Mouse (Mus musculus): ENCODE results near the gene Ncoa7. TPM values are rescaled to one million over a fixed set of nuclear protein-coding genes. Genes with fewer than 3 reads are reported as not detected.

Gene Ncoa7
- polyA plus RNA-seq (2015; fragmentation: Nextera tagmentation; extraction: Ambion mirVana): 10.1 and 16.4 TPM in 2 replicates

DNA sequence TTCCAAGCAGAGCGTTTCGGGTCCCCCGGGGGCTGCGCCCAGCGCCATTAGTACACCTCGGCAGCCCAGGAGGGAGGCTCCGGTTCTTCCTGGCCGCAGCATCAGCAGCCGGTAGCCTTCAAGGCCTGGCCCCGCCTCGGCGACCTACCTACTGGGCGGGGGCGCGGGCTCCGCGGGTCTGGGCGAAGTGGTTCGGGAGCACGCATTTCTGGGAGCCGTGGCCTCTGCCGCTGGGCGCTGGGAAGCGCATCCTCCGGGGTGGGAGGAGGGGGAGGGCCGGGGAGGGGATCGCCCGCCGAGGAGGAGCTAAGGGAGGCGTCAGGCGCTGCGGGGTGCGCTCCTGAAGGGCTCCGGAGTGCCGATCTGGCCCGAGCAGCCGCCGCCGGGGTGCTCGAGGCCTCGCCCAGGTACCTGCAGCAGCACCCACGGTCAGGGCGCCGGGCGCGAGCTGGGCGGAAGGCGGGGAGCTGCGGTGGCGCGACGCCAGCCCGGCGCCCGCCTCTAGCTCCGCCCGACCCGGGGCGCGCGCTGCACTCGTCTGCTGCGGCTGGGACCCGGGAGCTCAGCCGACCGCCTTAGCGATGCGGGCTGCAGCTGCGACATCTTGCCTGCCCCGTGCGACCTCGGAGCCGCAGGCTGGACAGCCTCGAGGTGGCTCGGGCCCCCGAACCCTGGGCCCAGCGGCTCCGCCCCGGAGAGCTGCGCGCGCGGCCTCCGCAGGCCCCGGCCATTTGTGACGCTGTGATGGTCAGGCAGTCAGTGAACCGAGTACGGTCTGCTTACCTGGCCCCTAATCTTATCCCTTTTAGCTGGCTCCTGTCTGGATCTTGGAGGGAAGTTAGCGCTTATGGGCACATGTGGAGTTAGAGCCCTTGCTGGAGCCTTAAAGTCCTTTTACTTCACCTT, at the start of gene Ncoa7:
Ncoa7 (minus strand) TSS at position 646 of the 906 bp plus-strand sequence.
- peak; percentile 76 for DNase-seq (ENCODE audit: low spot score)

DNA sequence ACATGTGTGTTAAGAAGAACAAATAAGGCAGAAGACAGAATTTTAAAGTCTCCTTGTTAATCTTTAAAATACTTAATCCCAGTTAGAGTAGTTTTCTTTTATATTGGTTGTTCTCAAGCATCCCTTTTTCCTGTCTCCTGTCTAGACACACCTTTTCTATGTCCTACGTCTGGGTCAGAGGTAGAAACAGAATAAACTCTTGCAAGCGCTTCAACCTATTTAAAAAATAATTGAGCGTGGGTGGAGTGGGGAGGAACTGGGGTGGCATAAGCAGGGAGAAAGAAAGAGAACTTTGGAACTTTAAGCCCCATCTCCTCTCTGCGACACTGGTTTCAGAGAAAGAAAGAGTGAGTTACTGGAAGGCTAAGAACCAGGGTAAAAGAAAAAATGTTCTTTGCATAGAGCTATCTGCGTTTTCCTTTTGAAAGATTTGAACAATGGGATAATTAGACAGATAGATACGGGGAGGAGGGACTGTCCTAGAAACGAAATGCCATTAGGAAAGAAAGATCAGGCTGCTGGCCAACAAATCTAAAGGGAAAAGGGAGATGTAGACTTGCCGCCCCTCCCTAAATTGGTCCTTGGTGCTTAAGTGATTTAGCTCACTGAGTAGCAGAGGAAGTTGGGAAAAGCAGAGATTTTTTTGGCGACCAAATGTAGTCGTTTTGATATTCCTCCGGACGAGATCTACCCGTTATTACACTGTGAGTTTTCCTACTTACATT, 42.1 kb upstream of the Ncoa7 start:
- no peak for DNase-seq (ENCODE audit: low spot score)

DNA sequence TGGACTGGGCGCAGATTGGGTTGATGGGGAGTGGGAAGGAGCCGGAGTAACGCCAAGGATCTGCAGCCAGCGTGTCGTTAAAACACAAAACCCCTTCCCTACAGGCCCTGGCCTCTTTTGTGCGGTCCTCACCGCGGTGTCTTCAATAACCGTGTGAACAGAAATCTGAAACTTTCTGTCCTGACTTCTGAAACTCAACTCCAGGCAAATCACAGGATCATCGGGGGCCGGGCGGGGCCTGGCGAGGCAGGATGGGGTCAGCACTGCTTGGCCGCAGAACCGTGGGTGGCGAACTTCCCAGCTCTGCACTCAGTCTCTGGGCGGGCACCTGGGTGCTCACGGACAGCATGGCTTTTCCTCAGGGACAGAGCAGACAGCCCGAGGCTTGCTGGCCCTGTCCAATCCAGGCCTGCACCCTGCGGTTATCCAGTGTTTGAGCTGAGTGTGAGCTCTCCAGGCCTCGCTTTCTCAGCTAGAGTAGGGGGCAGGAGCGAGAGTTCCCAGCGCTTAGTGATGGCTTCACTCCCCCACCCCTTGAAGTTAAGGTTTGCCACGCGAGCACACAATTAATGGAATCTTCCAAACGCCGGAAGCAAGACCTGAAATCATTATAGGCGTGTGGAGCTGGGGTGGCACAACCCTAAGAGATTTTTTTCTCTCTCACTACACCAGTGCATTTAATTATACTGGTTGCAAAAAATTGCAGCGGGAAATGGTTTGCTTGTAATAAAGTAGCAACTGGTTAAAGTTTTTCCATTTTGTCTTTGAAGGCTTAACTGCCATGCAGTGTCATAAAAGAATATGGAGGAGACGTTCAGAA, 41.3 kb upstream of the Ncoa7 start:
- no peak for DNase-seq (ENCODE audit: low spot score)

DNA sequence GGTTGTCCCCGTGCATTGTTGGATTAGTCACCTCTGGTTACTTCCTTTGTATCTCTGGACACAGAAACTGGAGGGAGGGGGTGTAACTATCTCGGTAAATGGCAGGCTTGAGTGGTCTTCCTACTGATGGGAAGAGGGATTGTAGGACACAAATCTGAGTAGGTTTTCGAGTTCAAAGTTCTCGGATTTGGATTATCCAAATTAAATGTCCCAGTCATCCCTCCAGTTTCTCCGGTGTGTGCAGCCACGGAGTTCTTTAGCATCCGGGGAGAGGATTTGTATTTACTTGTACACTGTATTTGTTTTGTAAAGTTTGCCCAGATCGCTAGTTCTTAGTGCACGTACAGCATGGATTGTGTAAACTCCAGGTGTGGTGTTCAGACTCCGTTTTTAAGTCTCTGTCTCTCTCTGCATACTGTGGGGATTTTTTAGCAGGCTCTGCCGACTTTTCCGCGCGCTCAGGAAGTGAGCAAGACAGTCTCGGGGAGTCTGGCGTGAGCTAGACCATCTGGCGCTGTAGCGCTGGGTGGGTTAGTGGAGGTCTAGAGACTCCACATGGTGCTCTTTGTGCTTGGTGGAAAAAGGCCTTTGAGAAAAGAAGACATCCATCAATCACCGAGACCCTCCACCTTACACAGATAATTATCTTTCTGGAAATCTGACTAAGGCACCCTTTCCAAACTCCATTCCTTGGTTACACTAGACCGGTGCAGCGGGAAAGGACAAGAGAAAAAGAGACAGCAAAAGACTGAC, 40.5 kb upstream of the Ncoa7 start:
- DNase-seq (ENCODE audit: low spot score): no peak

DNA sequence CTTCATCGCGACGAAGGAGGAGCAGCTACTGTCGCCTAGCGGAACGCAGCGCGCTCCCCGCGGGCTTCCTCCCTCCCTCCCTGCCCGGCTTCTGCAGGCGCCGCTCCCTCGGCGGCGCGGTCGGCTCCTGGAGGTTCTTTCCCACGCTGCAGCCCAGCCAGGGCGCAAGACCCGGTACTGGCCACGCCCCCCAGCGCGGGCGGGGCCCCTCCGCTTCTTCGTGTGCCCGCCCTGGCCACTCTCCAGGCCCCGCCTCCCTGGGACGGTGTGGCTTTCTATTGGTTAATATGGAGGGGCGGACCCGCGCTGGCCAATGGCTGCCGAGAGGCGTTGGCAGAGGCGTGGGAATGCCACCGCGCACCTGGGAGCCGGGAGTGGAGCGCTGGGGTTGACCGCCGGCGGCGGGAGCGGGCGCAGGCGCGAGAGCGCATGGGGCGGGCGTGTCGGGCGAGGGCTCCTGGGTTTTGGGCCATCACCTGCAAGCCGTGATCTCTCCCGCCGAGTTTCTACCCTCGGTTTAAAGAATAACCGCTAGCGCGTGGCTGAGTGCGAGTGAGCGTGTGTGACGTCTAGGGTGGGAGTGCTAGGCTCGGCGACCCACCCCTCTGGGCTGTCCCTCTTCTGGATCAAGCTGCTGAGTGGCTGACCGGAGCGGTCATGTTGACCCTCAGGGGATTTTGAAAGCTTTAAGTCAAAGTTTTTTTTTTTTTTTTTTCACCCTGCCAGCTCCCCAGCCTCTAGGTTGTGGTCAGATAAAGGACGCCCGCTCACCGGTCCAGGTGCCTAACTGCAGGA, 39.7 kb upstream of the Ncoa7 start, which contains the start of gene Hey2:
Hey2 (minus strand) TSS at position 159 of the 795 bp plus-strand sequence.
- DNase-seq (ENCODE audit: low spot score): peak; percentile 90

DNA sequence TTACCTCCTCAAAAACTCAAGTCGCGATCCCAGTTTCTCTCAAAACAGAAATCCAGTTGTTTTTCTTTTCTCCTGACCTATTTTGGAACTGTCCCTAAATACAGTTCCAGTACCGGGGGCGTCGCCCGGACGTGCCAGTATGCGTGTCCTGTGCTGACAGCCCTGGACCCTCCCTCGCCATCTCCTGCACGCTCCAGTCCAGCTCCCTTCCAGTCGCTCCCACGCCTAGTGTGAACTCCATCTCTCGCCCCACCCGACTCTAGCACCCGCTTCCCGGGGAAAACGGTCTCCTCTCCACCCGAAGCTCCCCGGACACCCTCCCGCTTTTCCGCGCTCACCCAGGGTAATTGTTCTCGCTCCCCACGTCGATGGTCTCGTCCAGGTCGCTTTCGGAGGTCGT, 39.1 kb upstream of the Ncoa7 start:
- no peak for DNase-seq (ENCODE audit: low spot score)

DNA sequence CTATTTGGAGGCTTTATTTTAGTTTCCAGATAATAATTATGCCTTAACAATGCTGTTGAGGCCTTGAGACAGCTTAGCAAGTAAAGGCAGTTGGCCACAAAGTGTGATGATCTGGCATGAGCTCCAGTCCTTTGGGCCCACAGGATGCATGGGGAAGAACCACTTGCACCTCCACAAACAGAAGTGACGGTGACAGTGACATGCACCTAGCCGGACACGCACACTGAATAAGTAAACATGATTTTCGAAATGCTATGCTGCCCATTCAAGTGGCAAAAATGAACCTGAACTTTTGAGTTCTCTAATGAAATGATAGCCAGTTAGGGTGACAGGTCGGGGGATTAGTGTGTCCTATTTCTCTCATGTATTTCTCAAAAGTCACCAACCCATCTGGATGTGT, 37.7 kb upstream of the Ncoa7 start:
- DNase-seq (ENCODE audit: low spot score): no peak

DNA sequence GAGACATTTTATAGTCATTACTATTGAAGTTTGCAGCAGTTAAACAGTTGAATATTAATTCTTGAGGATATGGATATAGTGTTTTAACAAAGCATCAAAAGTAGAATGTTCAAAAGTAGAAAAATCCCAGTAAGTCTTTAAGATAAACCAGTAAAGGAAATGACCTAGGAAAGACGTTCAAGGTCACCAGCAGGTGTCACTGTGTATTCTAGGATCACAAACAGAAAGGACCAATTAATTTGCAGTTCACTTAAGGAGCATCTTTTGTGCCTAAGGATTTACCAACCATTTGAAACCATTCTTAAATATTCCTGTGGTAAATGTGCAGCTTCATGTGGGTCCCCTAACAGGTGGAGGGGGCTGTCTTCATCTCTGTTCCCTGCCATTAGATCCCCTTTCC, 35.1 kb upstream of the Ncoa7 start:
- DNase-seq (ENCODE audit: low spot score): no peak

DNA sequence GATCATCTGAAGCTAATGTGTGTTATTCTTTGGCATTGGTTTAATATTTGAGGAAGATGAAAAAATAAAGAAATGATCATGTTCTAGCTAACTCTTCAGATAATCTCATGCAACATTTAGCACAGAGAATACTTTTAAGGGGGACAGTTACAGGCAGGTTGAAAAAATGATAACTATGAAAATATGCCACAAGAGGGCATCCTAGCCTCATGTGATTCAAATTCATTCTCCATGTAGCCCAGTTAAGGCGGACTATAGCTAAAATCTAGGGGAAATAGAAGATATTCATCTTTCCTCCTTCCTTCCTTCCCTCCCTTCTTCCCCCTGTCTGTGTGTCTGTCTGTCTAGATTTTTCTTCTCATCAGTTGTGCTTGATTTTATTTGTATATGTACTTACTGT, 21.9 kb upstream of the Ncoa7 start:
- peak; percentile 29 for DNase-seq (ENCODE audit: low spot score)

DNA sequence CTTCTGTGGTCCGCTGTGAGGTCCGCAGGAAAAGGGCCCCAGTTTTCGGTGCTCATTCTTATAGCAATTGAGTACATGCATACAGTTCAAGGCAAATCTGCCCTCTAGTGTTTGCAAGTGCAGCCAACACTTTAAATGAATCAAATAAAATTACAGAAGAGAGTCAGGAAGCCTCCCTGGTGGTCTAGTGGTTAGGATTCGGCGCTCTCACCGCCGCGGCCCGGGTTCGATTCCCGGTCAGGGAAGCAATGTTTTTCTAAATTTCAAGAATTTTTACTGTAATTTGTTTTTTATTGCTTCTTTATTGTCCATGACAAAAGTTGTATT, 7.8 kb upstream of the Ncoa7 start:
- DNase-seq (ENCODE audit: low spot score): peak; percentile 90

DNA sequence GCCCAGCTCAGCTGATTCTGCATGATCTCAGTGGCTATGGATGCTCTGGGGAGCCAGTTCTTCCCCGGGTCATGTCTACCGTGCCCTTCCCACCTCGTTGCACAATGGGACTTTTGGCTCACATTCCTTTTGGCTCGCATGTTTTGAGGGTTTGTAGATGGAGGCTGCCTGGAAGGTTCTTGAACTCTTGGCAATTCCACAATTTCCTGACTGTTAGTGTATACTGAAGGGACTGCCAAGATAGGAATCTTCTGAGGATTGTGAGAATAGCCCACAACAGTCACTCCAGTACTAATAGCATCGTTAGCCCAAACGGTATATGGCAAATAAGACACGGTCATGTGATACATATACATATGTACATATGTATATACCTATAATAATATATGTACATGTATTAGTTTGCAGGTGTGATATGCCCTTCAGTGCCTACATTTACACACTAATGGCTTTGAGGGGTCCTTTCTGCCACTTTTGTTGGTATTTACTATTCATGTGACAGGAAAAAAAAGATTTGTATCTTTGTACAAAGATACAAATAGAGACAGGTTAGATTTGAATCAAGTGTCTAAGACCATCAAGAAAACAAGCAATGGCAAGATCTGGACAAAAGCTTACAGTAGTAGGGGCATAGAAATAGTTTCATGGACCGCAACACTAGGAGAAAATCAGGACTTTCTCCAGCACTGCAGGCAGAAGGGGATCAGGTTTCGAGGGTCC, 7.3 kb upstream of the Ncoa7 start:
- no peak for DNase-seq (ENCODE audit: low spot score)

DNA sequence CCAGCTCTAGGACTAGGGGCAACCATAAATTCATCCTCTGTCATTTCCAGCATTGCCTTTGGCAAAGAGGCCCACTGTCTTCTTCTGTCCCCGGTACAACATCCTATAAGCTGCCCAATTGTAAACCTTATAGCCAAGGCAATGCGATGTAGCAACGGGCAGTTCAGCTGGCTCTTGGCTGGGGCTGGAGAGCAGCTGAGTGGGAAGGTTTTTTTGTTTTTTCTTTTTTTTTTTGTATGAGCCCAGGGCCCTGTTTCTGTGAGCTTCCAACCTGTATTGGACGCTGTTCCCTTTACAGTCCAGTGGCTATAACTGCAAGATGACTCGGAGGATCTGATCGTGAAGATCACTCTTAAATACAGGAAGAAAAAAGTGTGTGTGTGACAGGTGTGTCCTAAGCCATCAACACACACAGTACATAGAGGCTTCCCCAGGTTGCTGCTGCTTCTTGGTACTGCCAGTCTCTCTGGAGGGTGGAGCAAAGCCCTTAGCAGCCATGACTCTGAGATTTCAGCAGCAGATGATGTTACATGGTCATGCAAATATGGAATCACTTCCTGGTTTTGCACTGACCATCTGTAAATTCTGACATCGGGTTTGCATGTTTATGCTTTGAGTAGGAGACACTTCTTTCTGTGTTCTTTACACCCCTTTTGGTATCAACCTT, 594 bp upstream of the Ncoa7 start:
- DNase-seq (ENCODE audit: low spot score): no peak

DNA sequence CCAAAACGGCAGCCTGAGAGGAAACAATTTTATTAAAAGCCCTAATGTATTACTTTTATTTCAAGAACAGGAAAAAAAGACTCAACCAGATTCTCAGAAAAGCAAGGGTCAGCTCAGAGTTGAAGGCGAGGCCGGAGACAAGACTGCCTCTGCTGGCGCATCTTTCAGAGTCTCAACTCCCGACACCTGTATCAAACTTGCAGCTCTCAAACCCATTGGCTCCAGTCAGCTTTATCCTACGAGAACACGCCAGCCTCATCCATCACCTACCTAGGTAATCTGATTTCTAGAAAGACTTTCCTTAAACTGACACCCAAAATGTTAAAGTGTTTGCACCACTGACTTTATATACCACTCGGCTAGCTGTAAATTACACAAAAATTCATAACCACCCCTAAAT, 1.1 kb downstream of the Ncoa7 start:
- peak; percentile 19 for DNase-seq (ENCODE audit: low spot score)

DNA sequence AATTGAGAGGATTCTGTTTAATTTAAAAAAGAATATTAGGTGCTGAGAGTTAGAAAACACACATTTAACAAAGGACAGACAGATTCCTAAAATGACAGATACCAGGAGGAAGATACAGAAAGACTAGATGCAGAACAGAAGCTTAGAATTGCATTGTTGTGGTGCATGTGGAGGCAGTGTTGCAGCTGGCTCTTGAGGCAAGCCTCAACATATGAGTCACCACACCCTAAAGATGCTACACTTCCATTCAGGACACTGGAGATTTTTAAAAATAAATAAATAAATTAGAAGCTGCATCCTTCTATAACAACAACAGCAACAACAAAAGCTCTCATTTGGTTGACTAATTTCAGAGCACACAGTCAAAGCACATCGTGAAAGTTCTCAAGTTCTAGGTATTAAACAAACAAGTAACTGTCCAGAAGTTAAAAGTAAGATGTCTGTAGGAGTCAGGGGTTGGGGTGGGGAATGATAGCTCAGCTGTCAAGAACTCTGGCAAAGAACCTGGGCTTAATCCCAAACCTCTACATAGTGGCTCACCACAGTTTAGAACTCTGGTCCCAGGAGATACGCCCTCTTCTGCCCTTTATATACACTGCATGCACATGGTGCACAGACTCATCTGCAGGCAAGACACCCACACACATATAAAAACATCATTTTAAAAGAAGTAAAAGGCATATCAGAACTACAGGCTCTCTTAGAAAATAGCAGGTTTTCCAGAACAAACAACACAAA, 3.2 kb downstream of the Ncoa7 start:
- no peak for DNase-seq (ENCODE audit: low spot score)

DNA sequence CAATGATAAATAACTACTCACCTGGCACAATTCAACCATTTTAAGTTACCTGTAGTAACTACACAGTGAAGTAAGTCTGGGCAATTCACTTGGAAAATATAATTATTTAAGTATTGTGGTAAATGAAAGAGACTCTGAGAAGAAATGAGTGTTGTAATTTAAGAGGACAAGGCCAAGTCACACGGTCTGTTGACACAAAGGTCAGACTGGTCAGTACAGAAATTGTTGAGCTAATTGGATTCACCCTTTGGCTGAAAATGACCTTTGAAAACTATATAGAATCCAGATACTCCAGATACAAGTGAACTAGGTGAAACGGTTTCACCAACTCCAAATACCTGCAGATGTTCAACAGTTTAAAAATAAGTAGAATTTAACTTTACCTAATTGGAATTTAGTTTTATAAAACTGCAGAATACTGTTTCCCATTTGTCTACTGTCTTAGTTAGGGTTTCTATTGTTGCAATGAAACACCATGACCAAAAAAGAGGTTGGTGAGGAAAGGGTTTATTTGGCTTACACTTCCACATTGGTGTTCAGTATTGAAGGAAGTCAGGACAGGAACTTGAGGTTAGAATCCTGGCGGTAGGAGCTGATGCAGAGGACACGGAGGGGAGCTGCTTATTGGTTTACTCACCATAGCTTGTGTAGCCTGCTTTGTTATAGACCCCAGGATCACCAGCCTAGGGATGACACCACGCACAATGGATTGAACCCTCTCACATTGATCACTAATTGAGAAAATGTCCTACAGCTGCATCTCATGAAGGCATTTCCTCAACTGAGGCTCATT, 6.5 kb downstream of the Ncoa7 start:
- DNase-seq (ENCODE audit: low spot score): no peak

DNA sequence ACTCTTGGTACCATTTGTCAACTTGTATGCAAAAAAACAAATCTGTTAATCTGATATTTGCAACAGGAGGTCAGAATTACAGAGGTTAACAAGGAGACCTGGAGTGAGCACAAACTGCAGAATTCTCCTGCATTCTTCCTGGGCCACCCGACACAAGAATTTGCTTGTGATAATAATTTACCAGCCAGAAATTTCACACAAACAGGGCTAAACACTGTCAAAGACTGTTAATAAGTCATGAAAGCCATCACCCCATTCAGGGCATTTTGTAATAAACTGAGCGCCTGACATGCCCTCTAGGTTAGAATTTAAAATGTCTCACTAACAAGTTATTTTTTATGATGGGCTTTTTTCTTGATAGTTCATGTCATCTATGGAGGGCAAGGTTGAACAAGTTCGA, 12.1 kb downstream of the Ncoa7 start:
- DNase-seq (ENCODE audit: low spot score): no peak

DNA sequence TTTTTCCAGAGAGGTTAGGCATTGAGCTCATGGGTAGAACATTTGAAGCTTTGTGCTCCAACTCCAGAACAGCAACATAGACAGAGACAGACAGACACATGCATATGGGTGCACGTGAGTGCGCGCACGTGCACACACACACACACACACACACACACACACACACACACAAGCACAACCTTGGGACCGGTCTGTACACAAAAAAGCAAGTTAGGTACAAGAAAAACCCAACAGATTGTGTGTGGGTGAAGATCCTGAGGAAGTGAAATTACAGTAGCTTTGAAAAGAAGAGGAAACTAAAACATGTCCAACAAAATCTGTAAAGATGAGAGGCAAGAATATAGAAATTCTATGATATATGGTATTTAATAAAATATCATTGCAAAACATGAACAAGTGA, 13.6 kb downstream of the Ncoa7 start:
- no peak for DNase-seq (ENCODE audit: low spot score)

All from thymus, postnatal 0 days (tissue).